27 mouse cellular contexts compared by ENCODE assay signal in genomic region chr2:44399191-44399926, GRCm38 (mm10).
DNase-seq lines count a peak whose midpoint lies in the region; ATAC-seq and TF ChIP-seq lines count a peak whose summit lies in the region.
"Had no signal": no experiment of that assay in that cellular context is flagged by ENCODE, and none has a peak within 500 bp of the region (broad histone marks: within the 10 kb centered on the region; RNA-seq: fewer than 3 reads in every experiment).

No protein-coding gene starts in this region.

- no peaks in the 10 kb centered on the region for H3K9me3 ChIP-seq in forebrain, embryonic 16.5 days (ENCODE audit: control insufficient read depth, low read length)
- H3K9me3 ChIP-seq in forebrain, embryonic 10.5 days, result no peaks in the 10 kb centered on the region
- no peaks in the 10 kb centered on the region for H3K9me3 ChIP-seq in midbrain, postnatal 0 days (ENCODE audit: low read length)
- H3K9me3 ChIP-seq in midbrain, embryonic 16.5 days (replicated peaks; ENCODE audit: control insufficient read depth, low read length, poor library complexity, severe bottlenecking), result no peaks in the 10 kb centered on the region
- no peaks in the 10 kb centered on the region for H3K9me3 ChIP-seq in lung, postnatal 0 days (ENCODE audit: low read length)
- H3K9me3 ChIP-seq: G1E; hindbrain, embryonic 12.5 days; limb, embryonic 10.5 days; midbrain, embryonic 13.5 days; neural tube, embryonic 12.5 days had no signal

- ATAC-seq in forebrain, embryonic 16.5 days, result peak; percentile 52; the same call in 1 of the 2 replicates
- ATAC-seq in midbrain, postnatal 0 days (ENCODE audit: low FRiP score), result no peak
- ATAC-seq in midbrain, embryonic 16.5 days, result no peak
- ATAC-seq in lung, postnatal 0 days, result no peak
- ATAC-seq: inflammation-experienced regulatory T-cells, adult 6 months; midbrain, embryonic 13.5 days; Patski had no signal

- no peak overlapping the region for H3K9ac ChIP-seq in forebrain, embryonic 16.5 days (replicated peaks; ENCODE audit: low read depth, low read length)
- no peak overlapping the region for H3K9ac ChIP-seq in midbrain, postnatal 0 days (replicated peaks; ENCODE audit: low read length, poor library complexity, severe bottlenecking)
- H3K9ac ChIP-seq in midbrain, embryonic 16.5 days (ENCODE audit: low read depth, low read length), result no peak overlapping the region
- no peak overlapping the region for H3K9ac ChIP-seq in lung, postnatal 0 days (replicated peaks; ENCODE audit: low read depth)
- H3K9ac ChIP-seq: hindbrain, embryonic 12.5 days; midbrain, embryonic 13.5 days; neural tube, embryonic 12.5 days had no signal

- no peaks in the 10 kb centered on the region for H3K36me3 ChIP-seq in forebrain, embryonic 16.5 days (ENCODE audit: control insufficient read depth, insufficient read depth)
- H3K36me3 ChIP-seq in forebrain, embryonic 10.5 days (replicated peaks), result no peaks in the 10 kb centered on the region
- no peaks in the 10 kb centered on the region for H3K36me3 ChIP-seq in midbrain, postnatal 0 days (ENCODE audit: insufficient read depth, low read length)
- no peaks in the 10 kb centered on the region for H3K36me3 ChIP-seq in midbrain, embryonic 16.5 days (ENCODE audit: control insufficient read depth, insufficient read depth, low read length)
- no peaks in the 10 kb centered on the region for H3K36me3 ChIP-seq in lung, postnatal 0 days (ENCODE audit: insufficient read depth, low read length)
- H3K36me3 ChIP-seq: G1E; hindbrain, embryonic 12.5 days; limb, embryonic 10.5 days; midbrain, embryonic 13.5 days; neural tube, embryonic 12.5 days had no signal

- peaks cover 10% of the 10 kb centered on the region for H3K4me1 ChIP-seq in forebrain, embryonic 16.5 days (replicated peaks; ENCODE audit: control insufficient read depth, insufficient read depth, low read length)
- peaks cover 28% of the 10 kb centered on the region for H3K4me1 ChIP-seq in forebrain, embryonic 10.5 days
- H3K4me1 ChIP-seq in midbrain, postnatal 0 days (ENCODE audit: insufficient read depth, low read length), result no peaks in the 10 kb centered on the region
- no peaks in the 10 kb centered on the region for H3K4me1 ChIP-seq in midbrain, embryonic 16.5 days (ENCODE audit: control insufficient read depth, insufficient read depth, low read length)
- H3K4me1 ChIP-seq in lung, postnatal 0 days (ENCODE audit: insufficient read depth, low read depth, low read length), result no peaks in the 10 kb centered on the region

- H3K27me3 ChIP-seq in forebrain, embryonic 16.5 days (replicated peaks; ENCODE audit: control insufficient read depth, insufficient read depth, low read length), result no peaks in the 10 kb centered on the region
- peaks cover 6% of the 10 kb centered on the region; the same call in 1 of the 2 replicates for H3K27me3 ChIP-seq in forebrain, embryonic 10.5 days (ENCODE audit: poor library complexity, severe bottlenecking)
- H3K27me3 ChIP-seq in midbrain, postnatal 0 days (ENCODE audit: insufficient read depth, low read length), result no peaks in the 10 kb centered on the region
- H3K27me3 ChIP-seq in midbrain, embryonic 16.5 days (ENCODE audit: control insufficient read depth, insufficient read depth, low read depth, low read length), result no peaks in the 10 kb centered on the region
- H3K27me3 ChIP-seq in lung, postnatal 0 days (replicated peaks; ENCODE audit: insufficient read depth, low read length), result no peaks in the 10 kb centered on the region
- H3K27me3 ChIP-seq: CH12.LX; hindbrain, embryonic 12.5 days; neural tube, embryonic 12.5 days had no signal

- no peak for TF ChIP-seq EP300 in lung, postnatal 0 days (IDR thresholded peaks at IDR 0.05)

- H3K4me3 ChIP-seq in forebrain, embryonic 16.5 days (replicated peaks; ENCODE audit: low read length), result no peak overlapping the region
- no peak overlapping the region for H3K4me3 ChIP-seq in forebrain, embryonic 10.5 days
- H3K4me3 ChIP-seq in midbrain, postnatal 0 days (ENCODE audit: low read depth, low read length), result no peak overlapping the region
- H3K4me3 ChIP-seq in midbrain, embryonic 16.5 days (ENCODE audit: low read depth, low read length), result no peak overlapping the region
- no peak overlapping the region for H3K4me3 ChIP-seq in lung, postnatal 0 days (ENCODE audit: low read depth, low read length)
- H3K4me3 ChIP-seq: hindbrain, embryonic 12.5 days; left cerebral cortex, adult 2 months; limb, embryonic 10.5 days; midbrain, embryonic 13.5 days; neural tube, embryonic 12.5 days had no signal

- no peak overlapping the region for H3K4me2 ChIP-seq in forebrain, embryonic 16.5 days (ENCODE audit: low read length)
- H3K4me2 ChIP-seq in midbrain, postnatal 0 days (ENCODE audit: low read depth, low read length, poor library complexity, severe bottlenecking), result no peak overlapping the region
- H3K4me2 ChIP-seq in midbrain, embryonic 16.5 days (ENCODE audit: low read length), result no peak overlapping the region
- H3K4me2 ChIP-seq in lung, postnatal 0 days (replicated peaks; ENCODE audit: low read depth, low read length), result no peak overlapping the region
- H3K4me2 ChIP-seq: heart, embryonic 11.5 days; hindbrain, embryonic 12.5 days; midbrain, embryonic 13.5 days; neural tube, embryonic 12.5 days had no signal

- DNase-seq in forebrain, embryonic 10.5 days (ENCODE audit: extremely low spot score, low spot score), result no peak
- DNase-seq in midbrain, postnatal 0 days (ENCODE audit: low spot score), result peak; percentile 47
- peak; percentile 7 for DNase-seq in cerebellum, adult 8-10 months
- DNase-seq in cerebellum, postnatal 36 days, result peak; percentile 14 to 47
- DNase-seq in lung, postnatal 0 days (ENCODE audit: low spot score), result no peak
- DNase-seq in lung, postnatal 10 days, result no peak
- DNase-seq: adrenal gland, adult 8-10 months; embryo, embryonic 11 days; kidney, adult 18-20 months; kidney, postnatal 10 days; liver; lung, postnatal 14 days; right cerebral cortex, postnatal 14 days; thymus, adult 2 months had no signal

- H3K27ac ChIP-seq in forebrain, embryonic 16.5 days (ENCODE audit: low read length), result peak overlapping the region; percentile 2; the same call in 1 of the 2 replicates
- H3K27ac ChIP-seq in forebrain, embryonic 10.5 days, result no peak overlapping the region
- H3K27ac ChIP-seq in midbrain, postnatal 0 days (ENCODE audit: low read depth, low read length), result no peak overlapping the region
- no peak overlapping the region for H3K27ac ChIP-seq in midbrain, embryonic 16.5 days (ENCODE audit: low read length)
- H3K27ac ChIP-seq in lung, postnatal 0 days (ENCODE audit: low read length), result no peak overlapping the region
- H3K27ac ChIP-seq: hindbrain, embryonic 12.5 days; left cerebral cortex, adult 2 months; limb, embryonic 10.5 days; midbrain, embryonic 13.5 days; neural tube, embryonic 12.5 days; stomach, postnatal 0 days had no signal

- no peak for TF ChIP-seq CTCF in midbrain, postnatal 0 days (IDR thresholded peaks at IDR 0.05)
- no peak for TF ChIP-seq CTCF in lung, postnatal 0 days (IDR thresholded peaks at IDR 0.05)

Comparison
In these comparisons a context has a peak if more than half of its experiments do, and no peak if none do; other contexts are left out.
1. DNase-seq: peak in midbrain, postnatal 0 days (single experiment), cerebellum, adult 8-10 months (single experiment) and cerebellum, postnatal 36 days (2 of 2); none in forebrain, embryonic 10.5 days (single experiment), lung, postnatal 0 days (single experiment) and lung, postnatal 10 days (single experiment).